Mouse (Mus musculus) CD8-positive naive resting alpha-beta T cell, adult 57 days (primary cell): ENCODE data around the gene Sox30. TPM values are rescaled to one million over a fixed set of nuclear protein-coding genes. Genes with fewer than 3 reads are reported as not detected.

Experiments
- total RNA-seq: library from RNA; stranded (reverse); gene quantifications from one replicate; pipeline ENCODE4 v1.2.4, GENCODE M21; 2023

The Sox30 gene
- not detected for total RNA-seq

GRCm38 (mm10) chr11:45979946-45980892 lies at the start of gene Sox30:
Gene Sox30 (plus strand): TSS chr11:45980310.

GRCm38 (mm10) chr11:45944643-45945156 lies 35.4 kb upstream of the Sox30 start, which contains the start of gene Lsm11:
Gene Lsm11 (minus strand): TSS chr11:45944935.

GRCm38 (mm10) chr11:45955127-45955627 lies 24.9 kb upstream of the Sox30 start, which contains the start of gene Thg1l:
Gene Thg1l (minus strand): TSS chr11:45955494.

GRCm38 (mm10) chr11:46052105-46052659 lies 72.1 kb downstream of the Sox30 start, which contains the start of gene Gm12166:
Gene Gm12166 (minus strand): TSS chr11:46052321.

GRCm38 (mm10) chr11:46055896-46056769 lies 76.0 kb downstream of the Sox30 start, which contains the start of gene Adam19:
Gene Adam19 (plus strand): TSS chr11:46055992.

Other genes with a start within 250 kb of the Sox30 start
- 160 TPM for gene Clint1, start 128.3 kb upstream of the Sox30 start, total RNA-seq
- 6.5 TPM for gene Lsm11, start 35.4 kb upstream of the Sox30 start, total RNA-seq
- 7.7 TPM for gene Thg1l, start 24.8 kb upstream of the Sox30 start, total RNA-seq
- 3.7 TPM for gene Gm12166, start 72.0 kb downstream of the Sox30 start, total RNA-seq
- 119 TPM for gene Adam19, start 75.7 kb downstream of the Sox30 start, total RNA-seq
- gene Nipal4, start 186.2 kb downstream of the Sox30 start, total RNA-seq = 0.18 TPM